Mouse (Mus musculus) adrenal gland, adult (tissue): ENCODE measurements around the gene Eif6.

Experiments
- DNase-seq, 2 experiments: peaks; one replicate each; pipeline ENCODE4 v3.0.0; 2022 to 2023; ENCODE audit warnings: low spot score in 1 of 2; ENCODE audit not compliant: inconsistent age in 2 of 2

Gene Eif6

DNA sequence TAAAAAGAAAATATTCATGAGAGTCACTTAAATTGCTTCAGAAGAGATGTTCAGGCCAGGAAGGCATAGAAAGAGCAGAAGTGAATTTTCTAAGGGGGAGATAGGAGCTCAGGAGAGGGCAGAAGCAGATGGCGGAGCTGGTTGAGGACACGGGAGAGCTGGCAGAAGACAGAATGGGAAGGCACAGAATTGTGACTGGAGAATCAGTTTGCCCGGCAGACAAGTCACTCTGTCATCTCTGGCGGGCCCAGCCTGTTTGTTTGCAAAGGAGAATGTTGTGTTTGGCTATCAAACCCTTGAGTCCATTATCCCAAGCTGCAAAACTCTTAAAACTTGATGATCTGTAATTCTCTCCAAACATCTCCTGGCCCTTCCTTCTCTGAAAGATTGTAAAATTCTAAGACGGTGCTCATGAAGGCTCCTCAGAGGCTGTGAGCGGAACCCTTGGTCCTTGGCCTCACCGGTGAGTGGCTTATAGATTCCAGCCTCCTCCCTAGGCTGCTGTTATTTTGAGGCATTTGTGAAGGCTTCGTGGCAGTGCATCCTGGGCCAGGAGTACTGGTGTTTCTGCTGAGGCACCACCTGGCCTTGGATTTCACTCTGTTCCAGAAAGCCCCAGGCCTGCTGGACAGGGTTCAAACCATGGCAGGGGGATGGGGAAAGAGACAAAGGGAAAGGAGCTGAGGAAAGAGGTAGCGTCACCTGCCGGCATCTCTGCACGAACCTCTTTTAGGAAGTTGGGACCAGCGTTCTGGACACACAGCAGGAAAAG is 31.9 kb downstream of the Eif6 start:
- DNase-seq = peak in 1 of 2 experiments; percentile 17

DNA sequence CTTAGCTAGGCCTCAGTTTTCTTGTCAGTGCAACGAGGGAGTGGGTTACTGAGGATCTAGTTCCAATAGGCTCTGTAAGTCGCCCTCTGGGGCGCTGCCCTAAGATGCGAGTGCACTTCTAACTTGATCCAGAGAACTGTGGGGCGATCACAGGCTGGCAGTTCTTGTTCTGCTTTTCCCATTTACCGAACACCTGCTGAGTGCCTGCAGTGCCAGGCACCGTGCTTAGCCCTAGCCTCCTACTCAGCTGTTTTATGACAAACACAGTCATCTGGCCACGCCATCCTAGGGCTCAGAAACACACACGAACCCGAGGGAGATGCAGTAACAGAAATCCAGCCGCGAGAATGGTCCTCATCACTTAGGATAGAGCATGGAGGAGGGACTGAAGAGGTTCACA is 33.8 kb downstream of the Eif6 start:
- no peak for DNase-seq

DNA sequence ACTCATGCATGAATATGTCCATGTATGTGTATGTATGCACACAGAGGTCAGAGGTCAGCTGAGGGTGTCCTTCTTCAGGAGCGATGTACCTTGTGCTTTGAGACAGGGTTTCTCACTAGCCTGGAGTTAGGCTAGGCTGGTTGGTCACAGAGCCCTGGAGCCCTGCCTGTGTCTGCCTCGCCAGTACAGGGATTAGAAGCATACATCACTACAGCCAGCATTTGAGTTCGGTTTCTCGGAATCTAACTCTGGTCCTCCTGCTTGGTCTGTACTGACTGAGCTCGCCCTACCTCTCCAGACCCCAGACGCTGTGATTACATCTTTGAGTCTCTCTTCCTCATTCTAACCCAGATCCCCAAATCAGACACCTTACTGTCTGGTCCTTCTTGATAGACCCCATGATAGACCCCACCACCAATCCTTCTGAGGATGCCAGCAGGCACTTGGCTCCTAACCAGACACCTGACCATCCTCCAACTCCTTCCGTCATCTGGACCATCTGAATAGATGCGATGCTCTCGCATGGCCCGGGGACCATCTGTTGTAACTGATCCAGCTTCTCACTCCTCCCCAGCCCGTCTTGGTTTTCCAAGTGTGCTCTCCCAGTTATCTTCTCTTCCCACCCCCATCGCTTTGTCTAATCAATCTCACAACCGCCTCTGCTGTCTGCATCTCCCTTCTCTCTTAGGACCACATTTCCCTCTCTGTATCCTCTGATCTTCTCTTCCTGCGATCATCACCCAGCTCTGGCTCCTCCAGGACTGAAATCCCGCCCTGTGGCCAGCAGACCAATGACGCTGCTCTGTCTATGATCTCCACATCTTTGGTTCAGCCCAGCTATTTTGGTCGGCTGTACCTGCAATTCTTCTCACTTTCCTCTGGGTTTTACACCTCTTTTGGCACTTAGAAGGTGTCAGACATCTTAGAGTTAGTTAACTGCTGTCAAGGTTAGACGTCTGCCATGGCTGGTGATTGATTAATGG is 38.5 kb downstream of the Eif6 start:
- DNase-seq = no peak

DNA sequence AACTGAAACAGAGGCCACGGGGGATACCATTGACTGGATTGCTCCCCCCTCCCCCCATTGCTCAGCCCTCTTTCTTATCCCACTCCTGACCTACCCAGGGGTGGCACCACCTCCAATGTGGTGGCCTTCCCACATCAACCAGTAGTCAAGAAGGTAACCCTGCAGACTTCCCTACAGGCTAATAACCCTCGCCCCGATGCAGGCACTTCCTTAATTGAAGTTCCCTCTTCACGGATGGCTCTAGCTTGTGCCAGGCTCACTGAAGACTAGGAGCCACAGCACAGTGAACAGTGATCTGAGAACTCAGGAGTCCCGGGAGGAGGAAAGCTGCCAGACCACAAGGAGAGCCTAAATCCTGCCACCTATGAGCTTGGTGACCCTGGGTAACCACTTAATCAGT is 39.8 kb downstream of the Eif6 start:
- no peak for DNase-seq

DNA sequence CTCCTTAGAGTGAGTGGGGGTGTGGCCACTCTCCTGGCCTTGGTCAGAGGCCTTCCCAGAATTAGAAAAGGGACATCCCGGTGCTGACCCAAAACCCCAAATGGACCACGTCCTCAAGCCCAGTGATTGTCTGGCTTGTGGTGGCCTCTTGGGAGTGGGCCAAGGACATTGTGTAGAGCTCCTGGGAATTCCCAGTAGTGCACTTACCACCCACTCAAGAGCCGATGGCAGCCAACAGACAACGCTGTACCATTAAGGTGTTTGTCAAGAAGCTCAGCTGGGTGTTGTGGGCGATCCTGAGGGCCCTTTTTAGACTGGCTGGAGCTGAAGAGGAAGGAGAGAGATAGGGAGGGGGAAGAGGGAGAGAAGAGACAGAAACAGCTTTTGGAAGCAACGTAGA is 42.2 kb downstream of the Eif6 start:
- peak in 1 of 2 experiments; percentile 41 for DNase-seq

DNA sequence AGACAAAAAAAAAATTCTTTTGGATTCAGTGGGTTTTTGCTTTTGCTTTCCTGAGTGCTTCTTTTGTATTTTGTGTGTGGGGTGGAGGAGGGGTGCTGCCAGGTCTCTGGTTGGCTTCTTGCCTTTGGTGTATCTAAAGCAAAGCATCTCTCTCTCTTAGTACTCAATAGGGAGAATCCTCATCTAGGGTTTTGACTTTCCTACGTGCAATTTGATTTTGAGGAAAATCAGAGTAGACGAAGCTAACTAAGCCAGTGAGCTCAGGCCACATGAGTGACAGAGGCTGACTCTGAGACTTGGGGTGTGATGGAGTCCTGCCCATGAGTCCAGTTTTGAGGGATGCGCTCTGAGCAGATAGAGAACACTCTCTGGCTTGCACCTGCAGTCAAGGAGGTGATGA is 47.2 kb downstream of the Eif6 start:
- DNase-seq = no peak

DNA sequence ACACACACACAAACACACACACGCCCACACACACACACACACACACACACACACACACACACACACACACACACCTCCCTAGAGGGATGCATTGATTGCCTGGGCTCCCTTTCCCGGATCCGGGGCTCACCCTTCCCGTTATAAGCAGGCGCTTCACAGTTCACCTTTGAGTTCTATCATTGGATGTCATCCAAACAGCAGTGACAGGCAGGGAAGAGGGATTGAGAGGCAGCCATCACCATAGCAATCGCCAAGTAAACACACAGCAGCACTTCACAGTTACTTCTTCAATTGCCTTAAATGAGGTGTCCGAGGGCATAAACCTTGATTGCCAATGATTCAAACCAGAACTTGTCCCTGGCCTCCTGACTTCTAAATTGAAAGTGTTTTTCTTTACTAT is 47.7 kb downstream of the Eif6 start:
- peak in 1 of 2 experiments; percentile 34 for DNase-seq

DNA sequence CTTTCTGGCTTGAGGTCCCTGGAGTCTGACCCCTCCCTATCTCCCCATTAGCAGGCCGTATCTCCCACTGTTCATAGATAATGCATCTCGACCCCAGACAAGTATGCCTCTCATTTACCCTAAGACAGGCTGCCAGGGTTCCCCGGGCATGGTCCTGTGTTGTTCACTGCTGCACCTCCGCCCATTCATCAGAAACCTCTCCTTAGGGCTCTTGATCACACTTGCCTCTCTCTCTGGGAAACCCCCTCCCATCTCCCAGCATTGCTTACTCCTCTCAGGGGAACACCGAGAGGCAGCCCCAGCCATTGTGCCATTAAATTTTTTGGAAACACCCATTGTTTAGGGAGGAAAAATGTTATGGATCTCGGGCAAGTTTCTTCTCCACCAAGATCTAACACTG is 48.7 kb downstream of the Eif6 start:
- no peak for DNase-seq

DNA sequence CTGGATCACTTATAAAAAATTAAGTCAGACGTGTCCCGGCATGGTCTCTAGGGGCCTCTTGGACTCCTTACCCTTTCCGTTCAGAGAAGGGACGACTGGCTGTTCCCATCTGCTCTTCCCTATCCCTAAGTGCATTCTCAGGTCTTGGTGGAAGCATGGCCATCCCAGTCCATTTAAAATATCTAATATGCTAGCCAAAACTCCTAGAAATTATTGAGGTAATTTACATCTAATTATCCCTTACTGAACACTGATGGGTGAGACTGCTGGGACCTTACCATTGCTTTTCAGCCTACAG is 49.1 kb downstream of the Eif6 start:
- no peak for DNase-seq

DNA sequence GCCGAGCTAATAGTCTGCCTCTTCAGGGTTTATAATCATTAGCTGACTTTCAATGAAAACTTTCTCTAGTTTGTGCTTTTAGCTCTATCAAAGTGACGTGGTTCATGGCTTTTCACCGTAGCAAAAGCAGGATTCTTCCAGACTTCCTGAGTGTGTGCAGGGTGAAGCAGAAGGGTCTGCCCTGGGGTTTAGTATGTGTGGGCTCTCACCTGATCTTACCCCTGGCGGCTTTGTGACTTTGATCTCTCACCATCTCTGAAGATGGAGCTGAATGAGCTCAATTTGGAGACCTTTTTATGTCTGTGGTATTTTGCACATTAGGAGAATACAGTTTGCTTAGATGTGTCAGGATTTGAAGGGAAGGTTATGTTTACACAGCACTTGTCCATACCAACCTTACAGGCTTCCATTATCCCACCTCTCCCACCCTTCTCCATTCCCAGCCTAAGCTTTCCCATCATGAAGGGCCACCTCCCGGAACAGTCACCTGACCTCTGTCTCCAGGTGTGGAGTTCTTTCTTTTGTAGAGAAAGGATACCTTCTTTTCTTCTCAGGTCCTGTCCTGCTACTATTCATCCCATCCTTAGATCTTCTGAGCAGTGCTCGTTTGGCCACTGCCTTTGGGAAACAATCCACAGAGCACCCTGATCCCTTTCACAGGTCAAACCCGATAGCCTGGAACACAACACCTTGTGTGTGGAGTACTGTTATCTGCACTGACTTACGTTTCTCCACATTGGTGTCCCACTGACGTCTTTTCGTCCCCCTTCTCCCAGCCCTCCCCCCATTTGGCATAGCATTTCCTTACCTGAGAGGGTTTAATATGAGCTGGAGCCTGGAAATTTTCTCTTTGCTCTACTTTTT is 49.7 kb downstream of the Eif6 start:
- DNase-seq = no peak

DNA sequence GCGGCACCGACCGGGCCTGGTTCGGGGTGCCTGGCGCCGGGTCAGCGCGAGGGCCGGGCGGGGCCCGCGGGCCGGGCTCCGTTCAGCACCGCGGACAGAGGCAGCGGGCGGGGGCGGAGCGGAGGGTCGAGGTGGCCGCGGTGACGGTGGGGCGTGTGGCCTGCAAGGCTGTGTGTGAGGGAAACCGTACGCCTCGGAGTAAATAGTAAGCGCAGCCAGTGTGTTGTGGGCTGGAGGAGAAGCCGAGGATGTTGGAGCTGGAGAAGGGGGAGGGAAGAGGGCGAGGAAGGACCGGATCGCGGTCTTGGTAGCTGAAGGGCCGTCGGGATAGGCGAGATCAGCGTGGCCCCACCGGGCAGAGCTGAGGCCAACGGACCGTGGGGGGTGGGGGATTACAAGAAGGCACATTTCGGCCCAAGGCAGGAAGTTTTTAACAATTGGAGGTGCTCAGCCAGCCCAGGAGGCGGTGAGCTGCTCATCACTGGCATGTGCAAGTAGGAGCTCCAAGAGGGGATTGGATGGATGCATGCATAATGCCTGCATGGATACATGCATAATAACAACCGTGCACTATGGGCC is 51.0 kb downstream of the Eif6 start:
- peak; percentile 75 to 90 for DNase-seq

DNA sequence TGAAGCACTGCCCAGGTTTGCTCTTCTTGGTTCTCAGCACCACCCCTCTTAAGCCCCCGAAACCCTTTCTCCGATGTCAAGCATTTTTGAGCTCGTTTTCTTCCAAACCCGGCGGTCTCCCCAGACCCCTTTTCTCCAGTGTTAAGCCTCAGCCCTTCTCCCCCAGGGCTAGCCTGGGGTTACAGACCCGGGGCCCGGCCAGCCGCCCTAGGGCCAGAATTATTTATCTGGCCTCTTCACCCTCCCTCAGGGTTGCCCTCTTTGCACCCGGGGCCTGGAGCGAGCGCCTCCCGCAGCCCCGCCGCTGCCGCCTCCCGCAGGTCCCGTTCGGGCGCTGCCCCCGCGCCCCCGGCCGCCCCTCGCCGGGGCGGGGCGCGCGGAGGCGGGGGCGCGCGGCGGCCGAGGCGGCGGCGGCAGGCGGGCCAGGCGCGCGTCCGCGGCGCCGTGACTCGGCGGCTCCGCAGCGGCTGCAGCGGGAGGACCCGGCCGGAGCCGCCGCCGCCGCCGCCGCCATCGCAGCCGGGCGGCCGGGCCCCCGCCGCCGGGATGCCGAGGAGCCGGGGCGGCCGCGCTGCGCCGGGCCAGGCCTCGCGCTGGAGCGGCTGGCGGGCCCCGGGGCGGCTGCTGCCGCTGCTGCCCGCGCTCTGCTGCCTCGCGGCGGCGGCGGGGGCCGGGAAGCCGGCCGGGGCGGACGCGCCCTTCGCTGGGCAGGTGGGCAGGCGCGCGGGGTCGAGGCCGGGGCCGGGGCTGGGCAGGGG is 51.6 kb downstream of the Eif6 start, which contains the start of gene Mmp24:
TSS of gene Mmp24 (plus strand) at position 416 of the 758 bp plus-strand sequence.
- DNase-seq = no peak

DNA sequence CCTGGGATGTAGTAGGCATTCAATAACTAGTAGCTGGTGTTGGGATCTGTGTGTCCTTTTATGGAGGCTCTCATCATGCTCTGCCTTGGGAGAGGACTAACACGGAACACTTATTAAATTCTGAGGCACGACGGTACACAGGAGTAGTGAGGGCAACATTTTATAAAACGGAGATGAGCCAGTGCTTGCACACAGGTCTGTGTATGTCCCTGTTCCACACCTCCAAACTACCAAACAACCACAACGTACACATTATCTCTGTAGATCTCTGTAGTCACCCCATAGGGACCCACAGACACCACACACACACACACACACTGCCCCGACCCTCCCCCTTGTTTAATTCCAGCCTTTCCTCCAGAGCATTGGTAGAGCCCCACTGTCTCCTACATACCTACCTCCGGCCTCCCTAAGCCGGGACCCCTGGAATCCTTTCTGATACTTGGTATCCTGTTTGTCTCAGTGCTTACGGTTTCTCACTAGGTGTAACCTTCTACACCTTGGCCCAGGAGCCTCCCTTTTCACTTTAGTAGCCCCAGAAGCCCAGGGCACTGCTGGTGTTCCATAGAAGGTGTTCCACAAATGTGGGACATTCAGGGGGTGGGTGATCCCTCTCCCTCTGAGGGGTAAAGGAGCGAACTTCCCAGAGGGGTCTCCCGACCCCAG is 52.3 kb downstream of the Eif6 start:
- no peak for DNase-seq

DNA sequence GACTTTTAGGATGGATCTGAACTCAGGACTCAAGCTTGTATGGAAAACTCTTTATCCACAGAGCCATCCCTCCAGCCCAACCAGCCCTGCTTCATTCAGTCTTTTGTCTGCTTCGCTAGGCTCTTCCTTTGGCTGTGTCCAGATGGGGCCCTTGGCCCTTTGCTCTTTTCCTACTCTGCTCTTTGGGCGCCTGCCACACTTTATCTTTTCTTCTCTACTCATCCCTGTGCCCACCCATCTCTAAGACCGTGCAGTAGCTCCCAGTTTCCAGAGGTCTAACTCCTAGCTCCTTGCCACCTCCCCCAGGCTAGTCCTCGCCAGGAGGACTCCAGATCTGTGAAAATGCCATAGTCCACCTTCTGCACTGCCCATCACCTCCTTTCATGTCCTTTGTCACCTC is 53.1 kb downstream of the Eif6 start:
- no peak for DNase-seq
